Mouse (Mus musculus): ENCODE data around the gene Klra3. TPM values are rescaled to one million over a fixed set of nuclear protein-coding genes. Genes with fewer than 3 reads are reported as not detected.

Gene Klra3
- polyA plus RNA-seq (2012; fragmentation: generic; extraction: Trizol) = not detected

GRCm38 (mm10) chr6:130337411-130337810 is at the start of gene Klra3:
TSS of gene Klra3 (minus strand) at chr6:130337574.

GRCm38 (mm10) chr6:130386750-130387149 is 49.4 kb upstream of the Klra3 start, which contains the start of gene Klra1:
TSS of gene Klra1 (minus strand) at chr6:130386874.

GRCm38 (mm10) chr6:130281828-130282227 is 55.5 kb downstream of the Klra3 start, which contains the start of gene Klra10:
TSS of gene Klra10 (minus strand) at chr6:130281928.

Other genes with a start within 250 kb of the Klra3 start
- not detected for gene Klra8, start 207.7 kb downstream of the Klra3 start, polyA plus RNA-seq (2012; fragmentation: generic; extraction: Trizol)
- gene Klra9, start 144.5 kb downstream of the Klra3 start, polyA plus RNA-seq (2012; fragmentation: generic; extraction: Trizol) = not detected
- not detected for gene Klra7, start 104.3 kb downstream of the Klra3 start, polyA plus RNA-seq (2012; fragmentation: generic; extraction: Trizol)
- not detected for gene Klra10, start 55.6 kb downstream of the Klra3 start, polyA plus RNA-seq (2012; fragmentation: generic; extraction: Trizol)
- not detected for gene Klra1, start 49.3 kb upstream of the Klra3 start, polyA plus RNA-seq (2012; fragmentation: generic; extraction: Trizol)